Comparison of ENCODE assay signal across 28 mouse cellular contexts in genomic region chr9:85449493-85449892, GRCm38 (mm10).
DNase-seq lines count a peak whose midpoint lies in the region; ATAC-seq and TF ChIP-seq lines count a peak whose summit lies in the region.
"Had no signal": no experiment of that assay in that cellular context is flagged by ENCODE, and none has a peak within 500 bp of the region (broad histone marks: within the 10 kb centered on the region; RNA-seq: fewer than 3 reads in every experiment).

No protein-coding gene starts in this region.

- H3K27ac ChIP-seq in CH12.LX (ENCODE audit: insufficient read depth, low read depth) = no peak overlapping the region
- H3K27ac ChIP-seq: embryonic facial prominence, embryonic 12.5 days; embryonic facial prominence, embryonic 15.5 days; gastrocnemius, adult 2 months; heart, embryonic 15.5 days; hindbrain, embryonic 14.5 days; hindbrain, postnatal 0 days had no signal

- intact Hi-C loops in left cerebral cortex, postnatal 14 days (cut with DNase I) = no loop called here

- in situ Hi-C loops in CH12.LX (cut with MboI; ENCODE audit: low pct_ligation_motif_present, low pct_unique_long_range_greater_than_20kb, low sequenced_read_pairs) = no loop called here

- TF ChIP-seq POLR2A in CH12.LX (IDR thresholded peaks at IDR 0.05; ENCODE audit: low read depth, low read length) = no peak

- dilution Hi-C loops in CH12.LX (cut with MboI; ENCODE audit: extremely low pct_ligation_motif_present, extremely low pct_unique_long_range_greater_than_20kb, low sequenced_read_pairs) = no loop called here

- peak; percentile 9 for DNase-seq in CH12.LX (ENCODE audit: extremely low read depth)
- peak; percentile 0 for DNase-seq in MEL-GATA-1-ER (ENCODE audit: extremely low read depth, low read depth)
- DNase-seq in embryo, embryonic 9.5 days (ENCODE audit: extremely low spot score) = no peak
- no peak for DNase-seq in embryo, embryonic 11 days
- no peak for DNase-seq in left cerebral cortex, postnatal 14 days (ENCODE audit: low spot score in 2 of 2)
- DNase-seq: adrenal gland, adult 2 months; adrenal gland, postnatal 14 days; B cell, adult 2 months; cerebellum, adult 11 months; cerebellum, adult 2 months; cerebellum, adult 9-11 months; cerebellum, postnatal 25 days; forebrain, postnatal 0 days; gastrocnemius, adult 2 months; gastrocnemius, postnatal 14 days; heart, postnatal 10 days; heart, postnatal 36 days had no signal

- no peaks in the 10 kb centered on the region for H3K9me3 ChIP-seq in CH12.LX (replicated peaks; ENCODE audit: low read length)
- H3K9me3 ChIP-seq: embryonic facial prominence, embryonic 12.5 days; embryonic facial prominence, embryonic 15.5 days; heart, embryonic 12.5 days; heart, embryonic 15.5 days had no signal

- H3K79me2 ChIP-seq in CH12.LX (replicated peaks; ENCODE audit: control insufficient read depth, extremely low read depth, insufficient read depth, poor library complexity, severe bottlenecking) = no peaks in the 10 kb centered on the region

- H3K27me3 ChIP-seq in CH12.LX (replicated peaks) = no peaks in the 10 kb centered on the region
- H3K27me3 ChIP-seq: embryonic facial prominence, embryonic 12.5 days; embryonic facial prominence, embryonic 15.5 days; heart, embryonic 12.5 days; heart, embryonic 15.5 days; Patski had no signal

- TF ChIP-seq RAD21 in CH12.LX (IDR thresholded peaks at IDR 0.05; ENCODE audit: low read depth, low read length) = no peak

- no peak overlapping the region for H3K9ac ChIP-seq in CH12.LX (ENCODE audit: insufficient read depth, low read depth)
- H3K9ac ChIP-seq: embryonic facial prominence, embryonic 12.5 days; embryonic facial prominence, embryonic 15.5 days; forebrain, postnatal 0 days; heart, embryonic 12.5 days; heart, embryonic 15.5 days; hindbrain, embryonic 14.5 days had no signal

- H3K4me3 ChIP-seq in CH12.LX (replicated peaks in 1 of 3; ENCODE audit: low read depth in 2 of 3, low read length in 2 of 3, poor library complexity in 1 of 3) = no peak overlapping the region
- H3K4me3 ChIP-seq: embryonic facial prominence, embryonic 12.5 days; embryonic facial prominence, embryonic 15.5 days; gastrocnemius, adult 2 months; heart, embryonic 12.5 days; heart, embryonic 15.5 days had no signal

- H3K4me1 ChIP-seq in CH12.LX (ENCODE audit: control insufficient read depth in 1 of 2, insufficient read depth in 2 of 2) = peaks cover 10 to 13% of the 10 kb centered on the region in 2 experiments
- H3K4me1 ChIP-seq: embryonic facial prominence, embryonic 12.5 days; embryonic facial prominence, embryonic 15.5 days; heart, embryonic 12.5 days; heart, embryonic 15.5 days had no signal

- H3K36me3 ChIP-seq in CH12.LX (replicated peaks in 1 of 2; ENCODE audit: control insufficient read depth in 1 of 2, insufficient read depth in 1 of 2, low read length in 1 of 2) = no peaks in the 10 kb centered on the region
- H3K36me3 ChIP-seq: embryonic facial prominence, embryonic 12.5 days; embryonic facial prominence, embryonic 15.5 days; heart, embryonic 12.5 days; heart, embryonic 15.5 days had no signal

- no peak overlapping the region for H3K4me2 ChIP-seq in CH12.LX (ENCODE audit: insufficient read depth, low read depth, poor library complexity, severe bottlenecking)
- H3K4me2 ChIP-seq: embryonic facial prominence, embryonic 12.5 days; embryonic facial prominence, embryonic 15.5 days; heart, embryonic 12.5 days; heart, embryonic 15.5 days; hindbrain, embryonic 14.5 days had no signal

- no peak for TF ChIP-seq EP300 in CH12.LX (IDR thresholded peaks at IDR 0.05; ENCODE audit: low read length)

- no peak for TF ChIP-seq CTCF in CH12.LX (conservative IDR thresholded peaks at IDR 0.05 in 1 of 2, IDR thresholded peaks at IDR 0.05 in 1 of 2; ENCODE audit: low read depth in 2 of 2, low read length in 2 of 2)

- peak; percentile 56 to 77; a peak in 3 of 4 replicates for ATAC-seq in hematopoietic stem cell, adult 5-6 weeks (replicated peaks in 1 of 2; ENCODE audit: insufficient read depth in 1 of 2, low FRiP score in 2 of 2, low TSS enrichment in 1 of 2, low read depth in 1 of 2, poor library complexity in 2 of 2, severe bottlenecking in 2 of 2)
- 0 out of 2 replicates have a peak, but pooled peaks have one; percentile 22 for ATAC-seq in megakaryocyte-erythroid progenitor cell, adult 5-6 weeks (replicated peaks; ENCODE audit: low FRiP score, low TSS enrichment, poor library complexity, severe bottlenecking)
- ATAC-seq: forebrain, embryonic 14.5 days; forebrain, postnatal 0 days; hindbrain, postnatal 0 days; inflammation-experienced regulatory T-cells, adult 6 months; Patski had no signal

TF ChIP-seq in CH12.LX, 34 proteins besides CTCF, POLR2A, EP300 and RAD21:
- TF ChIP-seq MXI1 (IDR thresholded peaks at IDR 0.05; ENCODE audit: low read depth, low read length) (no peak), SIN3A (IDR thresholded peaks at IDR 0.05; ENCODE audit: low read length) (no peak), JUND (conservative IDR thresholded peaks at IDR 0.05; ENCODE audit: low read depth, low read length) (no peak), USF2 (conservative IDR thresholded peaks at IDR 0.05; ENCODE audit: low read depth, low read length) (no peak), RCOR1 (conservative IDR thresholded peaks at IDR 0.05; ENCODE audit: low read depth, low read length) (no peak), POLR2AphosphoS2 (IDR thresholded peaks at IDR 0.05; ENCODE audit: low read depth, low read length) (no peak), TBP (conservative IDR thresholded peaks at IDR 0.05; ENCODE audit: low read depth, low read length) (no peak), CHD2 (IDR thresholded peaks at IDR 0.05; ENCODE audit: low read length) (no peak)
TF ChIP-seq in CH12.LX: peak in this region for 0.

Comparison
In these comparisons a context has a peak if more than half of its experiments do, and no peak if none do; other contexts are left out.
1. DNase-seq: peak in CH12.LX (single experiment) and MEL-GATA-1-ER (single experiment); none in embryo, embryonic 9.5 days (single experiment), embryo, embryonic 11 days (single experiment) and left cerebral cortex, postnatal 14 days (0 of 2).